Mouse (Mus musculus): ENCODE results near the gene Ccpg1os.

DNA sequence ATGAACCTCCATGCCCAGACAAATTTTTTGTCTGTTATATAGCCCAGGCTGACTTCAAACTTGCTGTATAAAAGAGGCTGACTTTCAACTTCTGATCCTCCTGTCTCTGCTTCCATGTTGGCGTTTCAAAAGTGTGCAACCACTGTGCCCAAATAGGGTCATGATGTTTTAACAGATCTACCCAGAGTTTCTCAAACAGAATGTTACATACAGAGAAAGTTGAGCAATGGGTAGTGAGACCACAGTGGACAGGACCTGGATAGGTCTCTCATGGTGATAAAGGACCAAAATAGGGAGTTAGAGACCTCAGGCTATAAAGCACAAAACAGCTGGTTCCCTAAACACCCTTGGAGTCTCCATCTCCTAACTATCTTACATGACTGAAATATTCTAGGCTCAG, 45.3 kb upstream of the Ccpg1os start:
- TF ChIP-seq CTCF (IDR thresholded peaks at IDR 0.05; ENCODE audit: extremely low read depth, insufficient read depth, low read length): no peak
- TF ChIP-seq POLR2A (IDR thresholded peaks at IDR 0.05; ENCODE audit: extremely low read depth, insufficient read depth, low read length): no peak

Data from cortical plate, adult 2 months (tissue).